Mouse (Mus musculus): Measurements from ENCODE around the gene Cfap299.
"Not testable (repeated sequence)": the region's sequence is repeated elsewhere in the genome, so short reads cannot be mapped to it uniquely, and the experiment has no call there.

The Cfap299 gene

GRCm38 (mm10) chr5:98520118-98520517, 191.0 kb downstream of the Cfap299 start:
- in situ Hi-C loops (cut with MboI; ENCODE audit: unreplicated experiment in 2 of 2) = no loop called here

- in situ Hi-C loops (cut with MboI; ENCODE audit: unreplicated experiment in 2 of 2) = no loop called here
Measured at GRCm38 (mm10) chr5:98522270-98522977, 193.3 kb downstream of the Cfap299 start.

GRCm38 (mm10) chr5:98523050-98523449, 193.9 kb downstream of the Cfap299 start:
- in situ Hi-C loops (cut with MboI; ENCODE audit: unreplicated experiment in 2 of 2) = no loop called here

GRCm38 (mm10) chr5:98523783-98524182, 194.7 kb downstream of the Cfap299 start:
- in situ Hi-C loops (cut with MboI; ENCODE audit: unreplicated experiment in 2 of 2) = no loop called here

- in situ Hi-C loops (cut with MboI; ENCODE audit: unreplicated experiment in 2 of 2) = no loop called here
Measured at GRCm38 (mm10) chr5:98541333-98541732, 212.2 kb downstream of the Cfap299 start.

- in situ Hi-C loops (cut with MboI; ENCODE audit: unreplicated experiment in 2 of 2) = no loop called here
Measured at GRCm38 (mm10) chr5:98550285-98550684, 221.2 kb downstream of the Cfap299 start.

GRCm38 (mm10) chr5:98550873-98551272, 221.8 kb downstream of the Cfap299 start:
- in situ Hi-C loops (cut with MboI; ENCODE audit: unreplicated experiment in 2 of 2) = no loop called here

GRCm38 (mm10) chr5:98552395-98552794, 223.3 kb downstream of the Cfap299 start, which contains the start of gene Gm11111:
TSS of gene Gm11111 (plus strand) at chr5:98552695.
- in situ Hi-C loops (cut with MboI; ENCODE audit: unreplicated experiment in 2 of 2) = no loop called here

GRCm38 (mm10) chr5:98552811-98553601, 223.9 kb downstream of the Cfap299 start:
- in situ Hi-C loops (cut with MboI; ENCODE audit: unreplicated experiment in 2 of 2) = no loop called here

GRCm38 (mm10) chr5:98561301-98561700, 232.2 kb downstream of the Cfap299 start:
- in situ Hi-C loops (cut with MboI; ENCODE audit: unreplicated experiment in 2 of 2) = no loop called here

- in situ Hi-C loops (cut with MboI; ENCODE audit: unreplicated experiment in 2 of 2) = no loop called here
Measured at GRCm38 (mm10) chr5:98562806-98563205, 233.7 kb downstream of the Cfap299 start.

GRCm38 (mm10) chr5:98563801-98564200, 234.7 kb downstream of the Cfap299 start:
- in situ Hi-C loops (cut with MboI; ENCODE audit: unreplicated experiment in 2 of 2) = no loop called here

- in situ Hi-C loops (cut with MboI; ENCODE audit: unreplicated experiment in 2 of 2) = no loop called here
Measured at GRCm38 (mm10) chr5:98566461-98567193, 237.5 kb downstream of the Cfap299 start.

- in situ Hi-C loops (cut with MboI; ENCODE audit: unreplicated experiment in 2 of 2) = no loop called here
Measured at GRCm38 (mm10) chr5:98568481-98568880, 239.4 kb downstream of the Cfap299 start.

GRCm38 (mm10) chr5:98569029-98569513, 240.0 kb downstream of the Cfap299 start:
- in situ Hi-C loops (cut with MboI; ENCODE audit: unreplicated experiment in 2 of 2) = no loop called here

- in situ Hi-C loops (cut with MboI; ENCODE audit: unreplicated experiment in 2 of 2) = no loop called here
Measured at GRCm38 (mm10) chr5:98572392-98572791, 243.3 kb downstream of the Cfap299 start.

GRCm38 (mm10) chr5:98574711-98575470, 245.8 kb downstream of the Cfap299 start:
- in situ Hi-C loops (cut with MboI; ENCODE audit: unreplicated experiment in 2 of 2) = no loop called here

- in situ Hi-C loops (cut with MboI; ENCODE audit: unreplicated experiment in 2 of 2) = no loop called here
Measured at GRCm38 (mm10) chr5:98575471-98575834, 246.3 kb downstream of the Cfap299 start.

- in situ Hi-C loops (cut with MboI; ENCODE audit: unreplicated experiment in 2 of 2) = not testable (repeated sequence)
Measured at GRCm38 (mm10) chr5:98576538-98576937, 247.4 kb downstream of the Cfap299 start.

- in situ Hi-C loops (cut with MboI; ENCODE audit: unreplicated experiment in 2 of 2) = no loop called here
Measured at GRCm38 (mm10) chr5:98578398-98578797, 249.3 kb downstream of the Cfap299 start.

Data from v-Abl transformed pro-B cells (cell line).